Comparison of ENCODE assay signal across 9 mouse cellular contexts in genomic region chr10:75932081-75932678, GRCm38 (mm10). TPM values are rescaled to one million over a fixed set of nuclear protein-coding genes. Genes with fewer than 3 reads are reported as not detected.
DNase-seq lines count a peak whose midpoint lies in the region; ATAC-seq and TF ChIP-seq lines count a peak whose summit lies in the region.
"Had no signal": no experiment of that assay in that cellular context is flagged by ENCODE, and none has a peak within 500 bp of the region (broad histone marks: within the 10 kb centered on the region; RNA-seq: fewer than 3 reads in every experiment).

No protein-coding gene starts in this region.

- intact Hi-C loops in left cerebral cortex, postnatal 14 days (cut with DNase I) = no loop called here

- peaks cover 11% of the 10 kb centered on the region; the same call in 1 of the 2 replicates for H3K27me3 ChIP-seq in intestine, postnatal 0 days (replicated peaks; ENCODE audit: control insufficient read depth, insufficient read depth, low read length)
- H3K27me3 ChIP-seq in lung, postnatal 0 days (replicated peaks; ENCODE audit: insufficient read depth, low read length) = 0 out of 2 replicates have a peak, but pooled peaks cover 5% of the 10 kb centered on the region

- H3K9me3 ChIP-seq in intestine, postnatal 0 days (ENCODE audit: control insufficient read depth) = no peaks in the 10 kb centered on the region
- H3K9me3 ChIP-seq in lung, postnatal 0 days (ENCODE audit: low read length) = no peaks in the 10 kb centered on the region

- no peak overlapping the region for H3K27ac ChIP-seq in bone marrow macrophage, adult 2 months (ENCODE audit: insufficient read depth, low read depth, low read length)
- H3K27ac ChIP-seq in intestine, postnatal 0 days (ENCODE audit: low read depth, low read length) = no peak overlapping the region
- H3K27ac ChIP-seq in lung, postnatal 0 days (ENCODE audit: low read length) = peak overlapping the region; percentile 75

- DNase-seq in right cerebral cortex, postnatal 4 days = peak; percentile 47
- no peak for DNase-seq in right cerebral cortex, postnatal 14 days
- DNase-seq in heart, adult 18-20 months = peak; percentile 65 to 67
- peak; percentile 69 for DNase-seq in lung, postnatal 0 days (ENCODE audit: low spot score)
- DNase-seq in retina, postnatal 1 day = peak; percentile 72
- DNase-seq in left cerebral cortex, postnatal 14 days (ENCODE audit: low spot score in 2 of 2) = no peak

- TF ChIP-seq EP300 in lung, postnatal 0 days (IDR thresholded peaks at IDR 0.05) = no peak

- TF ChIP-seq POLR2A in bone marrow macrophage, adult 2 months (IDR thresholded peaks at IDR 0.05; ENCODE audit: borderline replicate concordance, low read depth, low read length) = no peak

- peak overlapping the region; percentile 57 for H3K4me3 ChIP-seq in bone marrow macrophage, adult 2 months (ENCODE audit: insufficient read depth, low read length)
- peak overlapping the region; percentile 53 for H3K4me3 ChIP-seq in intestine, postnatal 0 days (ENCODE audit: low read depth, low read length)
- peak overlapping the region; percentile 50 for H3K4me3 ChIP-seq in lung, postnatal 0 days (ENCODE audit: low read depth, low read length)

- peak overlapping the region; percentile 87 for H3K4me2 ChIP-seq in intestine, postnatal 0 days (replicated peaks; ENCODE audit: low read depth)
- H3K4me2 ChIP-seq in lung, postnatal 0 days (replicated peaks; ENCODE audit: low read depth, low read length) = peak overlapping the region; percentile 94

- TF ChIP-seq CTCF in bone marrow macrophage, adult 2 months (IDR thresholded peaks at IDR 0.05; ENCODE audit: low read depth, low read length) = no peak
- no peak for TF ChIP-seq CTCF in intestine, postnatal 0 days (IDR thresholded peaks at IDR 0.05; ENCODE audit: low read depth)
- TF ChIP-seq CTCF in lung, postnatal 0 days (IDR thresholded peaks at IDR 0.05) = no peak

- ATAC-seq in intestine, postnatal 0 days = peak; percentile 20; the same call in 1 of the 2 replicates
- peak; percentile 69 for ATAC-seq in lung, postnatal 0 days

- peaks cover 3% of the 10 kb centered on the region; the same call in 1 of the 2 replicates for H3K36me3 ChIP-seq in intestine, postnatal 0 days (ENCODE audit: control insufficient read depth, insufficient read depth)
- H3K36me3 ChIP-seq in lung, postnatal 0 days (ENCODE audit: insufficient read depth, low read length) = 0 out of 2 replicates have a peak, but pooled peaks cover 5% of the 10 kb centered on the region

- 6% methylated on average over 27 of the region's 44 CpGs for WGBS in intestine, postnatal 0 days
- WGBS in lung, postnatal 0 days = 3% methylated on average over 37 of the region's 44 CpGs

- H3K4me1 ChIP-seq in bone marrow macrophage, adult 2 months (ENCODE audit: control insufficient read depth, insufficient read depth, low read length) = peaks cover 4% of the 10 kb centered on the region
- H3K4me1 ChIP-seq in intestine, postnatal 0 days (replicated peaks; ENCODE audit: control insufficient read depth, insufficient read depth, low read length) = no peaks in the 10 kb centered on the region; the same call in 1 of the 2 replicates
- peaks cover 12% of the 10 kb centered on the region; the same call in 1 of the 2 replicates for H3K4me1 ChIP-seq in lung, postnatal 0 days (ENCODE audit: insufficient read depth, low read depth, low read length)

- peak overlapping the region; percentile 57 for H3K9ac ChIP-seq in intestine, postnatal 0 days (ENCODE audit: low read depth, low read length)
- H3K9ac ChIP-seq in lung, postnatal 0 days (replicated peaks; ENCODE audit: low read depth) = peak overlapping the region; percentile 52

RNA-seq across cellular contexts. Expression of gene Chchd10, which starts 0.8 kb away (rescaled TPM):
- polyA plus RNA-seq in bone marrow macrophage, adult 2 months (2012; ENCODE audit: insufficient read depth, insufficient read length, missing spikeins) = 19.3 and 22.7 TPM in 2 replicates
- 1,000 to 10,000 TPM; 1,749 to 1,983 TPM for total RNA-seq in heart, adult 18-20 months (2021)
- 308 and 334 TPM in 2 replicates for polyA plus RNA-seq in intestine, postnatal 0 days (2015; fragmentation: Nextera tagmentation; extraction: Ambion mirVana)
- 299 and 347 TPM in 2 replicates for polyA plus RNA-seq in lung, postnatal 0 days (2015; fragmentation: Nextera tagmentation; extraction: Ambion mirVana)
- total RNA-seq in left cerebral cortex, postnatal 14 days (2021) = 100 to 1,000 TPM; 260 to 285 TPM

RNA-seq across cellular contexts. Expression of gene Mmp11, which starts 4.1 kb away (rescaled TPM):
- polyA plus RNA-seq in bone marrow macrophage, adult 2 months (2012; ENCODE audit: insufficient read depth, insufficient read length, missing spikeins) = 0.59 and 0.72 TPM in 2 replicates
- total RNA-seq in heart, adult 18-20 months (2021) = 1 to 10 TPM; 5.0 to 5.2 TPM
- polyA plus RNA-seq in intestine, postnatal 0 days (2015; fragmentation: Nextera tagmentation; extraction: Ambion mirVana) = 8.7 and 9.2 TPM in 2 replicates
- polyA plus RNA-seq in lung, postnatal 0 days (2015; fragmentation: Nextera tagmentation; extraction: Ambion mirVana) = 118 and 127 TPM in 2 replicates
- total RNA-seq in left cerebral cortex, postnatal 14 days (2021) = 1 to 10 TPM; 1.7 to 2.3 TPM

RNA-seq across cellular contexts. Expression of gene Gm867, which starts 8.3 kb away (rescaled TPM):
- polyA plus RNA-seq in bone marrow macrophage, adult 2 months (2012; ENCODE audit: insufficient read depth, insufficient read length, missing spikeins) = not detected in 2 replicates
- not detected for total RNA-seq in heart, adult 18-20 months (2021)
- polyA plus RNA-seq in intestine, postnatal 0 days (2015; fragmentation: Nextera tagmentation; extraction: Ambion mirVana) = not detected in 2 replicates
- polyA plus RNA-seq in lung, postnatal 0 days (2015; fragmentation: Nextera tagmentation; extraction: Ambion mirVana) = 5.5 and 6.0 TPM in 2 replicates
- not detected for total RNA-seq in left cerebral cortex, postnatal 14 days (2021)
- total RNA-seq: gastrocnemius, postnatal 36 days had no signal

RNA-seq across cellular contexts. Expression of gene Vpreb3, which starts 10.7 kb away (rescaled TPM):
- not detected in 2 replicates for polyA plus RNA-seq in bone marrow macrophage, adult 2 months (2012; ENCODE audit: insufficient read depth, insufficient read length, missing spikeins)
- total RNA-seq in heart, adult 18-20 months (2021) = under 1 TPM in 1 of 2 experiments, not detected in 1; 0.82 TPM
- 0.43 TPM in 1 of 2 replicates, not detected in the other for polyA plus RNA-seq in intestine, postnatal 0 days (2015; fragmentation: Nextera tagmentation; extraction: Ambion mirVana)
- 8.8 and 10.1 TPM in 2 replicates for polyA plus RNA-seq in lung, postnatal 0 days (2015; fragmentation: Nextera tagmentation; extraction: Ambion mirVana)
- total RNA-seq in left cerebral cortex, postnatal 14 days (2021) = not detected
- total RNA-seq: gastrocnemius, postnatal 36 days had no signal

RNA-seq across cellular contexts. Expression of gene Smarcb1, which starts 10.8 kb away (rescaled TPM):
- polyA plus RNA-seq in bone marrow macrophage, adult 2 months (2012; ENCODE audit: insufficient read depth, insufficient read length, missing spikeins) = 27.9 and 31.8 TPM in 2 replicates
- total RNA-seq in heart, adult 18-20 months (2021) = 10 to 100 TPM; 20.5 to 24.2 TPM
- 54.9 and 58.1 TPM in 2 replicates for polyA plus RNA-seq in intestine, postnatal 0 days (2015; fragmentation: Nextera tagmentation; extraction: Ambion mirVana)
- 109 TPM in 2 replicates for polyA plus RNA-seq in lung, postnatal 0 days (2015; fragmentation: Nextera tagmentation; extraction: Ambion mirVana)
- total RNA-seq in left cerebral cortex, postnatal 14 days (2021) = 10 to 100 TPM; 77.4 to 83.2 TPM

Comparison
In these comparisons a context has a peak if more than half of its experiments do, and no peak if none do; other contexts are left out.
1. DNase-seq: peak in right cerebral cortex, postnatal 4 days (single experiment), heart, adult 18-20 months (2 of 2), lung, postnatal 0 days (single experiment) and retina, postnatal 1 day (single experiment); none in right cerebral cortex, postnatal 14 days (single experiment) and left cerebral cortex, postnatal 14 days (0 of 2).
2. RNA of gene Chchd10, which starts 0.8 kb away (polyA plus RNA-seq): 299 to 347 TPM in lung, postnatal 0 days and 308 to 334 TPM in intestine, postnatal 0 days; 19.3 to 22.7 TPM in bone marrow macrophage, adult 2 months; every median in the first group is over 10 times any median in the second.
3. RNA of gene Mmp11, which starts 4.1 kb away (polyA plus RNA-seq): 118 to 127 TPM in lung, postnatal 0 days; 8.7 to 9.2 TPM in intestine, postnatal 0 days and 0.59 to 0.72 TPM in bone marrow macrophage, adult 2 months; every median in the first group is over 10 times any median in the second.
4. Peak in every context shown above with its lines, with median percentiles within 50 percentile points of each other: H3K4me3 ChIP-seq.